Mouse (Mus musculus) lung, postnatal 0 days (tissue): ENCODE measurements at regions not wholly inside any gene's neighbourhood (a gene's known extent, or its start where the extent isn't known, plus 50 kb on each side); places are given as distances from the start of the nearest gene placed in this dataset.
"Not testable (repeated sequence)": the region's sequence is repeated elsewhere in the genome, so short reads cannot be mapped to it uniquely, and the experiment has no call there.

Experiments
- ATAC-seq: fragments of 200-750 bp; cut with Nextera tagmentation; 2 replicates; pipeline ENCODE4 v1.8.0; 2017; ENCODE audit warnings: moderate library complexity
- DNase-seq: peaks from one replicate; pipeline ENCODE4 v3.0.0-alpha.2; 2016; ENCODE audit warnings: low spot score
- H3K27ac ChIP-seq: fragments of 300-500 bp; sonication (generic); 2 replicates; pipeline ENCODE4 v1.5.1; 2014; ENCODE audit warnings: antibody characterized with exemption, mild to moderate bottlenecking, low read length, mixed read lengths
- H3K27me3 ChIP-seq: fragments of 300-500 bp; sonication (generic); replicated peaks from 2 replicates; pipeline ENCODE4 v1.6.1; 2014; ENCODE audit warnings: low read length, mixed read lengths; ENCODE audit not compliant: insufficient read depth
- H3K36me3 ChIP-seq: fragments of 300-500 bp; sonication (generic); 2 replicates; pipeline ENCODE4 v1.6.1; 2014; ENCODE audit warnings: low read length, mixed read lengths; ENCODE audit not compliant: insufficient read depth
- H3K4me1 ChIP-seq: fragments of 300-500 bp; sonication (generic); 2 replicates; pipeline ENCODE4 v1.6.1; 2014; ENCODE audit warnings: antibody characterized with exemption, low read depth, low read length, mixed read lengths; ENCODE audit not compliant: insufficient read depth
- H3K4me2 ChIP-seq: fragments of 300-500 bp; sonication (generic); replicated peaks from 2 replicates; pipeline ENCODE4 v1.6.1; 2014; ENCODE audit warnings: low read depth, mild to moderate bottlenecking, low read length, moderate library complexity, mixed read lengths
- H3K4me3 ChIP-seq: fragments of 300-500 bp; sonication (generic); 2 replicates; pipeline ENCODE4 v1.5.1; 2014; ENCODE audit warnings: low read depth, low read length
- H3K9ac ChIP-seq: fragments of 300-500 bp; sonication (generic); replicated peaks from 2 replicates; pipeline ENCODE4 v1.6.1; 2014; ENCODE audit warnings: low read depth, mild to moderate bottlenecking
- H3K9me3 ChIP-seq: fragments of 300-500 bp; sonication (generic); 2 replicates; pipeline ENCODE4 v1.6.1; 2016; ENCODE audit warnings: low read length, mixed read lengths
- CTCF ChIP-seq: IDR thresholded peaks from 2 replicates; pipeline ENCODE4 v1.5.1; 2016; ENCODE audit warnings: antibody characterized with exemption, mild to moderate bottlenecking
- EP300 ChIP-seq: IDR thresholded peaks from 2 replicates; pipeline ENCODE4 v1.6.1; 2016; ENCODE audit warnings: antibody characterized with exemption, mild to moderate bottlenecking, control low read depth
- WGBS: fragments of 180-500 bp; shearing (Covaris S2); extraction: QIAGEN DNeasy Blood & Tissue Kit; methylation state at CpG from one replicate; pipeline ENCODE4 v1.1.7; 2014; 5-methylcytosine and 5-hydroxymethylcytosine counted together

- H3K27ac ChIP-seq: no peak overlapping the region
- H3K9ac ChIP-seq: no peak overlapping the region
- no peak overlapping the region for H3K4me2 ChIP-seq
- no peaks in the 10 kb centered on the region for H3K9me3 ChIP-seq
- TF ChIP-seq EP300: no peak
- no peak for TF ChIP-seq CTCF
- DNase-seq (no peak), ATAC-seq (no peak)
- no peaks in the 10 kb centered on the region for H3K4me1 ChIP-seq
- no peaks in the 10 kb centered on the region for H3K27me3 ChIP-seq
- no peak overlapping the region for H3K4me3 ChIP-seq
- no peaks in the 10 kb centered on the region for H3K36me3 ChIP-seq
These were observed 342.5 kb upstream of the Ghitm start for GRCm38 (mm10) chr14:37477599-37477998.

- Histone ChIP-seq H3K4me2 (no peak overlapping the region), H3K4me1 (no peaks in the 10 kb centered on the region), H3K4me3 (no peak overlapping the region), H3K9ac (no peak overlapping the region), H3K36me3 (no peaks in the 10 kb centered on the region), H3K27ac (no peak overlapping the region), H3K9me3 (no peaks in the 10 kb centered on the region), H3K27me3 (no peaks in the 10 kb centered on the region)
- TF ChIP-seq EP300: no peak
- no peak for TF ChIP-seq CTCF
- no peak for DNase-seq
- ATAC-seq: no peak
- 39% methylated on average over 2 of the region's 2 CpGs for WGBS
These were observed 333.6 kb upstream of the Ghitm start for GRCm38 (mm10) chr14:37468711-37469110.

GRCm38 (mm10) chr14:37440874-37441273 lies 305.8 kb upstream of the Ghitm start:
- 75% methylated on average over 2 of the region's 2 CpGs for WGBS

GRCm38 (mm10) chr14:37430656-37431055 lies 295.6 kb upstream of the Ghitm start:
- Histone ChIP-seq H3K4me2 (no peak overlapping the region), H3K4me3 (no peak overlapping the region), H3K9me3 (no peaks in the 10 kb centered on the region), H3K36me3 (no peaks in the 10 kb centered on the region), H3K9ac (no peak overlapping the region), H3K27ac (no peak overlapping the region), H3K4me1 (no peaks in the 10 kb centered on the region), H3K27me3 (no peaks in the 10 kb centered on the region)
- 62% methylated on average over 1 of the region's 1 CpGs for WGBS
- TF ChIP-seq CTCF (no peak), EP300 (no peak)
- DNase-seq (no peak), ATAC-seq (no peak)

More at GRCm38 (mm10) chr14:37440874-37441273, 305.8 kb upstream of the Ghitm start:
- Histone ChIP-seq H3K4me1 (no peaks in the 10 kb centered on the region), H3K27me3 (no peaks in the 10 kb centered on the region), H3K4me3 (no peak overlapping the region), H3K27ac (no peak overlapping the region), H3K9me3 (no peaks in the 10 kb centered on the region), H3K4me2 (no peak overlapping the region), H3K9ac (no peak overlapping the region), H3K36me3 (no peaks in the 10 kb centered on the region)
- no peak for DNase-seq
- no peak for ATAC-seq
- no peak for TF ChIP-seq CTCF
- TF ChIP-seq EP300: no peak

- H3K4me3 ChIP-seq: no peak overlapping the region
- no peak overlapping the region for H3K4me2 ChIP-seq
- TF ChIP-seq EP300 (no peak), CTCF (no peak)
These were observed 290.4 kb upstream of the Ghitm start for GRCm38 (mm10) chr14:37425506-37425905.

GRCm38 (mm10) chr14:37421566-37421965 lies 286.5 kb upstream of the Ghitm start:
- no peak for TF ChIP-seq EP300
- TF ChIP-seq CTCF: no peak
- WGBS: 46% methylated on average over 2 of the region's 2 CpGs
- Histone ChIP-seq H3K27ac (no peak overlapping the region), H3K9me3 (no peaks in the 10 kb centered on the region), H3K4me2 (no peak overlapping the region), H3K27me3 (no peaks in the 10 kb centered on the region), H3K9ac (no peak overlapping the region), H3K4me3 (no peak overlapping the region), H3K36me3 (no peaks in the 10 kb centered on the region), H3K4me1 (no peaks in the 10 kb centered on the region)
- no peak for ATAC-seq
- no peak for DNase-seq

More at GRCm38 (mm10) chr14:37425506-37425905, 290.4 kb upstream of the Ghitm start:
- no peaks in the 10 kb centered on the region for H3K36me3 ChIP-seq
- DNase-seq (no peak), ATAC-seq (no peak)
- H3K9me3 ChIP-seq: no peaks in the 10 kb centered on the region
- H3K27me3 ChIP-seq: no peaks in the 10 kb centered on the region
- H3K9ac ChIP-seq: no peak overlapping the region
- no peaks in the 10 kb centered on the region for H3K4me1 ChIP-seq
- no peak overlapping the region for H3K27ac ChIP-seq

GRCm38 (mm10) chr14:37412583-37412982 lies 277.5 kb upstream of the Ghitm start:
- not testable (repeated sequence) for H3K9me3 ChIP-seq, H3K27me3 ChIP-seq, H3K4me2 ChIP-seq, H3K9ac ChIP-seq, H3K4me1 ChIP-seq, DNase-seq, H3K36me3 ChIP-seq, H3K4me3 ChIP-seq, H3K27ac ChIP-seq, ATAC-seq
- WGBS: 26% methylated on average over 1 of the region's 1 CpGs
